ENCODE assay signal across 7 mouse cellular contexts in the genomic region with DNA sequence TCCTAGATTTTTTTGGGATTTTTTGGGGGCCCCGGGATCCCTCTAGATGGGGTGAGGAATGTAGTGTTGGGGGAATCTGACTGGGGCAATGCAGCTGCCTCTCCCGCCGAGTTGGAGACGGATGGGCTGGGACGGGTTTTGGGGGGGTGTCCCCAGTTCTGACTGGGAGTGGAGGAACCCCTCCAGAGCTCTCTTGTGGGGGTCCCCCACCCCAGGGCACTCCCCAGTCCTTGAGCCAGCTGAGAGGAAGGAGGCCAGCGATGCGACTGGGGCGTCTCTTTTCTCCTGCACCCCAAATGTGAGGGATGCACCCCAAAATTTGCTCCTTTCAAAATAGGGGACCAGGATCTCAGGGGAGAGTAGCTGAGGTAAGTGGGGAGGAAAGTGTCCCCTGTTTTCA. TPM values are rescaled to one million over a fixed set of nuclear protein-coding genes. Genes with fewer than 3 reads are reported as not detected.
DNase-seq lines count a peak whose midpoint lies in the region; ATAC-seq and TF ChIP-seq lines count a peak whose summit lies in the region.

No protein-coding gene starts in this region.

- WGBS in lung, postnatal 0 days: 36% methylated on average over 8 of the region's 8 CpGs
- WGBS in forebrain, embryonic 11.5 days: 41% methylated on average over 8 of the region's 8 CpGs
- WGBS in limb, embryonic 10.5 days: 34% methylated on average over 8 of the region's 8 CpGs
- 29% methylated on average over 8 of the region's 8 CpGs for WGBS in stomach, embryonic 16.5 days

- H3K4me2 ChIP-seq in lung, postnatal 0 days (replicated peaks; ENCODE audit: low read depth, low read length): peak overlapping the region; percentile 57
- peak overlapping the region; percentile 53 for H3K4me2 ChIP-seq in forebrain, embryonic 11.5 days (ENCODE audit: low read depth, low read length, severe bottlenecking)
- H3K4me2 ChIP-seq in stomach, embryonic 16.5 days (ENCODE audit: low read depth, low read length): peak overlapping the region; percentile 63

- H3K27ac ChIP-seq in lung, postnatal 0 days (ENCODE audit: low read length): peak overlapping the region; percentile 79; the same call in 1 of the 2 replicates
- no peak overlapping the region for H3K27ac ChIP-seq in forebrain, embryonic 11.5 days (ENCODE audit: low read depth, low read length)
- peak overlapping the region; percentile 88 for H3K27ac ChIP-seq in limb, embryonic 10.5 days
- 0 out of 2 replicates have a peak overlapping the region, but pooled peaks have one; percentile 8 for H3K27ac ChIP-seq in stomach, embryonic 16.5 days (ENCODE audit: low read length)

- no peak for DNase-seq in lung, postnatal 0 days (ENCODE audit: low spot score)
- DNase-seq in lung, postnatal 10 days: no peak
- no peak for DNase-seq in forebrain, embryonic 11.5 days (ENCODE audit: low spot score)
- no peak for DNase-seq in limb, embryonic 10.5 days (ENCODE audit: low spot score)
- no peak for DNase-seq in spleen, postnatal 4 days (ENCODE audit: low spot score in 2 of 2)
- DNase-seq in c-Kit-positive CD71-positive TER-119-positive erythroid progenitor cells, embryonic 14.5 days (ENCODE audit: low spot score): no peak

- no peaks in the 10 kb centered on the region for H3K9me3 ChIP-seq in lung, postnatal 0 days (ENCODE audit: low read length)
- no peaks in the 10 kb centered on the region for H3K9me3 ChIP-seq in forebrain, embryonic 11.5 days (ENCODE audit: control insufficient read depth, low read length)
- H3K9me3 ChIP-seq in limb, embryonic 10.5 days (replicated peaks): no peaks in the 10 kb centered on the region
- no peaks in the 10 kb centered on the region for H3K9me3 ChIP-seq in stomach, embryonic 16.5 days (replicated peaks; ENCODE audit: control insufficient read depth, low read length)

- peaks cover 16% of the 10 kb centered on the region for H3K4me1 ChIP-seq in lung, postnatal 0 days (ENCODE audit: insufficient read depth, low read depth, low read length)
- peaks cover 9% of the 10 kb centered on the region for H3K4me1 ChIP-seq in forebrain, embryonic 11.5 days (replicated peaks; ENCODE audit: control insufficient read depth, insufficient read depth, low read length)
- peaks cover 75% of the 10 kb centered on the region for H3K4me1 ChIP-seq in limb, embryonic 10.5 days
- peaks cover 17% of the 10 kb centered on the region; the same call in 1 of the 2 replicates for H3K4me1 ChIP-seq in stomach, embryonic 16.5 days (ENCODE audit: control insufficient read depth, insufficient read depth, low read length)

- no peak for TF ChIP-seq EP300 in lung, postnatal 0 days (IDR thresholded peaks at IDR 0.05)

- no peaks in the 10 kb centered on the region for H3K36me3 ChIP-seq in lung, postnatal 0 days (ENCODE audit: insufficient read depth, low read length)
- H3K36me3 ChIP-seq in forebrain, embryonic 11.5 days (ENCODE audit: control insufficient read depth, insufficient read depth, low read length): peaks cover 5% of the 10 kb centered on the region; the same call in 1 of the 2 replicates
- H3K36me3 ChIP-seq in limb, embryonic 10.5 days: peaks cover 22% of the 10 kb centered on the region
- H3K36me3 ChIP-seq in stomach, embryonic 16.5 days (ENCODE audit: control insufficient read depth, insufficient read depth, low read length): no peaks in the 10 kb centered on the region

- H3K9ac ChIP-seq in lung, postnatal 0 days (replicated peaks; ENCODE audit: low read depth): peak overlapping the region; percentile 58
- H3K9ac ChIP-seq in forebrain, embryonic 11.5 days (ENCODE audit: low read length): peak overlapping the region; percentile 51
- H3K9ac ChIP-seq in stomach, embryonic 16.5 days (ENCODE audit: low read length): peak overlapping the region; percentile 79

- H3K27me3 ChIP-seq in lung, postnatal 0 days (replicated peaks; ENCODE audit: insufficient read depth, low read length): peaks cover 11% of the 10 kb centered on the region; the same call in 1 of the 2 replicates
- H3K27me3 ChIP-seq in forebrain, embryonic 11.5 days (ENCODE audit: control insufficient read depth, insufficient read depth, low read length): peaks cover 23% of the 10 kb centered on the region
- peaks cover 28% of the 10 kb centered on the region for H3K27me3 ChIP-seq in limb, embryonic 10.5 days (ENCODE audit: low read depth, poor library complexity, severe bottlenecking)
- peaks cover 8% of the 10 kb centered on the region; the same call in 1 of the 2 replicates for H3K27me3 ChIP-seq in stomach, embryonic 16.5 days (ENCODE audit: control insufficient read depth, insufficient read depth, low read length)

- ATAC-seq in lung, postnatal 0 days: no peak
- no peak for ATAC-seq in forebrain, embryonic 11.5 days (replicated peaks; ENCODE audit: low FRiP score)
- no peak for ATAC-seq in stomach, embryonic 16.5 days (ENCODE audit: insufficient read depth, low FRiP score)

- peak overlapping the region; percentile 37 for H3K4me3 ChIP-seq in lung, postnatal 0 days (ENCODE audit: low read depth, low read length)
- no peak overlapping the region for H3K4me3 ChIP-seq in forebrain, embryonic 11.5 days (ENCODE audit: low read depth, low read length)
- peak overlapping the region; percentile 48 for H3K4me3 ChIP-seq in limb, embryonic 10.5 days
- H3K4me3 ChIP-seq in stomach, embryonic 16.5 days (replicated peaks; ENCODE audit: low read length): peak overlapping the region; percentile 48

- no peak for TF ChIP-seq CTCF in lung, postnatal 0 days (IDR thresholded peaks at IDR 0.05)

RNA-seq across cellular contexts. Expression of a gene that starts 3.4 kb away (rescaled TPM):
- 19.2 and 31.6 TPM in 2 replicates for polyA plus RNA-seq in lung, postnatal 0 days (2015; fragmentation: Nextera tagmentation; extraction: Ambion mirVana)
- 4.9 and 6.8 TPM in 2 replicates for polyA plus RNA-seq in forebrain, embryonic 11.5 days (2014; fragmentation: Nextera tagmentation; extraction: Ambion mirVana)
- polyA plus RNA-seq in limb, embryonic 10.5 days (2016; fragmentation: Nextera tagmentation; extraction: Ambion mirVana): 5.6 and 7.5 TPM in 2 replicates
- polyA plus RNA-seq in stomach, embryonic 16.5 days (2015; fragmentation: Nextera tagmentation; extraction: Ambion mirVana): 12.1 and 13.9 TPM in 2 replicates

RNA-seq across cellular contexts. Expression of a gene that starts 4.7 kb away (rescaled TPM):
- 115 and 118 TPM in 2 replicates for polyA plus RNA-seq in lung, postnatal 0 days (2015; fragmentation: Nextera tagmentation; extraction: Ambion mirVana)
- 202 and 223 TPM in 2 replicates for polyA plus RNA-seq in forebrain, embryonic 11.5 days (2014; fragmentation: Nextera tagmentation; extraction: Ambion mirVana)
- polyA plus RNA-seq in limb, embryonic 10.5 days (2016; fragmentation: Nextera tagmentation; extraction: Ambion mirVana): 220 and 235 TPM in 2 replicates
- 119 and 132 TPM in 2 replicates for polyA plus RNA-seq in stomach, embryonic 16.5 days (2015; fragmentation: Nextera tagmentation; extraction: Ambion mirVana)

RNA-seq across cellular contexts. Expression of a gene that starts 6.6 kb away (rescaled TPM):
- polyA plus RNA-seq in lung, postnatal 0 days (2015; fragmentation: Nextera tagmentation; extraction: Ambion mirVana): 11.0 and 15.3 TPM in 2 replicates
- polyA plus RNA-seq in forebrain, embryonic 11.5 days (2014; fragmentation: Nextera tagmentation; extraction: Ambion mirVana): 9.8 and 9.9 TPM in 2 replicates
- 9.7 TPM in 2 replicates for polyA plus RNA-seq in limb, embryonic 10.5 days (2016; fragmentation: Nextera tagmentation; extraction: Ambion mirVana)
- polyA plus RNA-seq in stomach, embryonic 16.5 days (2015; fragmentation: Nextera tagmentation; extraction: Ambion mirVana): 9.6 and 10.2 TPM in 2 replicates

RNA-seq across cellular contexts. Expression of a gene that starts 6.6 kb away (rescaled TPM):
- polyA plus RNA-seq in lung, postnatal 0 days (2015; fragmentation: Nextera tagmentation; extraction: Ambion mirVana): 462 and 484 TPM in 2 replicates
- 97.8 and 110 TPM in 2 replicates for polyA plus RNA-seq in forebrain, embryonic 11.5 days (2014; fragmentation: Nextera tagmentation; extraction: Ambion mirVana)
- polyA plus RNA-seq in limb, embryonic 10.5 days (2016; fragmentation: Nextera tagmentation; extraction: Ambion mirVana): 84.7 and 93.5 TPM in 2 replicates
- polyA plus RNA-seq in stomach, embryonic 16.5 days (2015; fragmentation: Nextera tagmentation; extraction: Ambion mirVana): 207 and 226 TPM in 2 replicates

RNA-seq across cellular contexts. Expression of a gene that starts 12.2 kb away (rescaled TPM):
- 4.5 and 6.0 TPM in 2 replicates for polyA plus RNA-seq in lung, postnatal 0 days (2015; fragmentation: Nextera tagmentation; extraction: Ambion mirVana)
- 14.6 and 15.8 TPM in 2 replicates for polyA plus RNA-seq in forebrain, embryonic 11.5 days (2014; fragmentation: Nextera tagmentation; extraction: Ambion mirVana)
- polyA plus RNA-seq in limb, embryonic 10.5 days (2016; fragmentation: Nextera tagmentation; extraction: Ambion mirVana): 11.6 and 16.3 TPM in 2 replicates
- polyA plus RNA-seq in stomach, embryonic 16.5 days (2015; fragmentation: Nextera tagmentation; extraction: Ambion mirVana): 9.4 and 10.5 TPM in 2 replicates
